Mouse (Mus musculus) limb, embryonic 12.5 days (tissue): ENCODE data around the gene Rps12-ps3. TPM values are rescaled to one million over a fixed set of nuclear protein-coding genes. Genes with fewer than 3 reads are reported as not detected.
A peak's percentile ranks its signal among the peaks of the same experiment; 100 is the strongest.

Experiments
- ATAC-seq: fragments of 200-750 bp; cut with Nextera tagmentation; 2 replicates; pipeline ENCODE4 v1.8.0; 2017; ENCODE audit warnings: low read depth, moderate TSS enrichment; ENCODE audit not compliant: insufficient number of reproducible peaks, insufficient read depth, low FRiP score, low TSS enrichment
- H3K27ac ChIP-seq: fragments of 300-500 bp; sonication (generic); 2 replicates; pipeline ENCODE4 v1.5.1; 2016; ENCODE audit warnings: mild to moderate bottlenecking, moderate library complexity
- H3K27me3 ChIP-seq: fragments of 300-500 bp; sonication (generic); 2 replicates; pipeline ENCODE4 v1.6.1; 2016; ENCODE audit warnings: mild to moderate bottlenecking, moderate library complexity
- H3K36me3 ChIP-seq: fragments of 300-500 bp; sonication (generic); 2 replicates; pipeline ENCODE4 v1.6.1; 2016; ENCODE audit warnings: mild to moderate bottlenecking, moderate library complexity
- H3K4me1 ChIP-seq: fragments of 300-500 bp; sonication (generic); replicated peaks from 2 replicates; pipeline ENCODE4 v1.6.1; 2016
- H3K4me2 ChIP-seq: fragments of 300-500 bp; sonication (generic); 2 replicates; pipeline ENCODE4 v1.6.1; 2016; ENCODE audit warnings: mild to moderate bottlenecking, moderate library complexity
- H3K4me3 ChIP-seq: fragments of 300-500 bp; sonication (generic); replicated peaks from 2 replicates; pipeline ENCODE4 v1.5.1; 2016; ENCODE audit warnings: mild to moderate bottlenecking
- H3K9ac ChIP-seq: fragments of 300-500 bp; sonication (generic); replicated peaks from 2 replicates; pipeline ENCODE4 v1.6.1; 2016; ENCODE audit warnings: mild to moderate bottlenecking, moderate library complexity
- H3K9me3 ChIP-seq: fragments of 300-500 bp; sonication (generic); 2 replicates; pipeline ENCODE4 v1.6.1; 2016; ENCODE audit warnings: mild to moderate bottlenecking, moderate library complexity
- WGBS: fragments of 180-500 bp; shearing (Covaris S2); methylation state at CpG from one replicate; pipeline ENCODE4 v1.1.7; 2016; 5-methylcytosine and 5-hydroxymethylcytosine counted together
- polyA plus RNA-seq: library from polyadenylated mRNA; unstranded; fragments of >200 nt; fragmentation: Nextera tagmentation; extraction: Ambion mirVana; gene quantifications from 2 replicates; pipeline ENCODE4 v1.2.1, GENCODE M21; 2016

Rps12-ps3 gene
- polyA plus RNA-seq, 1 experiment from 2014 or later: 18.4 TPM

DNA sequence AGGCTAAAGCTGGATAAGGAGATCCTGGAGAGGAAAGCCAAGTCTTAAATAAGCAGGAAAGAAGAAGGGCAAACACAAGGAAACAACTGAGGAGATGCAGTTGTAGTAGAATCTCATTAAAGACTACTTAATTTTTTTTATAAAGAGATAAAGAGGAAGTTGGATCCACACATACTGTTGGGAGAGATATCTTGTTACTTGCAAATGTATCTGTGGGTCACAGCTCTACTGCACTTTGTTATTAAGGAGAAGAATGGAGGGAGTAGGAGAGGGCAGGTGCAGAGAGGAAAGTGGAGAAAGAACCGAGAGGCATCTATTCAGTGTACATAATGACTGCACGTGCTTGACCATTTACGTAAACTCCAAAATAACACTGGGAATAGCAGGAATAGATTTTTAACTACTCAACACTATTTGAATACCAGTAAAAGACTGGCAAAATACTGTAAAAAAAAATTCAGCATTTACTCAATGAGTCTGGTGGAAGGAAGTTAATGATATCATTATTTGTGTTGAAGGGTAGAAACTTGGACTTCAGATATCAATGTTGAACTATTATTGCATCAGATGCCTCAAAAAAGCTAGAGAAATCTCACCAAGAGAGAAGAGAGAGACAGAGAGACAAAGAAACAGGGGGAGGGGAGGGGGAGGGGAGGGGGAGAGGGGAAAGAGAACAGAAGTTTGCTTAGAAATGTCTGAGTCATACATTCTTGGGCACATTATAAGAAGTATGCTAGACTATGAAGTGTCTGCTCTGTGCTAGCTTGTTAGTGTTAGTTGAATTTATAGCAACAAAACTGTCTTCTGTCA lies 16.0 kb downstream of the Rps12-ps3 start:
- 94% methylated on average over 3 of the region's 3 CpGs for WGBS
- no peaks in the 10 kb centered on the region for H3K27me3 ChIP-seq
- no peak overlapping the region for H3K4me3 ChIP-seq
- no peak overlapping the region for H3K9ac ChIP-seq
- H3K9me3 ChIP-seq: no peaks in the 10 kb centered on the region
- H3K36me3 ChIP-seq: peaks cover 9% of the 10 kb centered on the region; the same call in 1 of the 2 replicates
- no peak overlapping the region for H3K27ac ChIP-seq
- H3K4me2 ChIP-seq: no peak overlapping the region
- ATAC-seq: no peak
- peaks cover 10% of the 10 kb centered on the region for H3K4me1 ChIP-seq

DNA sequence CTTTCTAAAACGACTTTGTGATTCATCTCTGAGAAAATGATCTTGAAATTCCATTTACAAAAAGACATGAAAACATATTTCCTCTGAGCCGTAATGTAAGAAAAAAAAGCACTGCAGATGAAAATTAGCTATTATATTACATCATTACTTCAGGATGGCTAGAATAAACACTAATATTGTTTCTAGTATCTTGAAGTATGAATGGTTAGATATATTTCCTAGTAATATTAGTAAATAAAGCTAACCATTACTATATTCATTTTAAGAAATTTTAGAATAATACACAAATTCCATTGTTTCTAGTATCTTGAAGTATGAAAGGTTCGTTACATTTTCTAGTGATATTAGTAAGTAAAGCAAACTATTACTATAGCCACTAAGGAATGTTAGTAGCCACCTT lies 17.8 kb downstream of the Rps12-ps3 start:
- no peak overlapping the region for H3K9ac ChIP-seq
- 87% methylated on average over 3 of the region's 3 CpGs for WGBS
- no peaks in the 10 kb centered on the region for H3K27me3 ChIP-seq
- no peak overlapping the region for H3K4me3 ChIP-seq
- no peak overlapping the region for H3K27ac ChIP-seq
- peaks cover 26% of the 10 kb centered on the region for H3K4me1 ChIP-seq
- no peaks in the 10 kb centered on the region for H3K9me3 ChIP-seq
- ATAC-seq: no peak
- no peak overlapping the region for H3K4me2 ChIP-seq
- H3K36me3 ChIP-seq: peaks cover 9% of the 10 kb centered on the region; the same call in 1 of the 2 replicates

DNA sequence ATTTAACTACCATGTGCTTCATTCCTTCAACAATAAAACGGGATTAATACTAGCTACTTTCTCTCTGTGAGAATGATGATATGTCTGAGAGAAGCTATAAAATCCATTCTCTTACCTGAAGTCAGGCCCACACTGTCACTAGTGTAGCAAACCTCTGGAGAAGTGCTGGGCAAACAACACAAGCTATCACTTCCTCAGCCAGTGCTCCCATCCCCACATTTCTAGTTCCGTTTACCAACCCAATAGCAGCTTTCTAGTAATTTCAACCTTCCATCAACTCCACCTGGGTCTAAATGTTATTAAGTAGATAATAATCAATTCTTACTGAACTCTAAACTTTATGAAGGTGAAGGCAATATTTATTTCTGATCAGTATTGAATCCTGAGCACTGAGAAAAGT lies 20.9 kb downstream of the Rps12-ps3 start:
- Histone ChIP-seq H3K9me3 (no peaks in the 10 kb centered on the region), H3K27me3 (no peaks in the 10 kb centered on the region), H3K4me2 (peak overlapping the region; percentile 100), H3K27ac (no peak overlapping the region), H3K9ac (no peak overlapping the region), H3K4me3 (peak overlapping the region; percentile 87), H3K36me3 (no peaks in the 10 kb centered on the region), H3K4me1 (peaks cover 30% of the 10 kb centered on the region)
- WGBS: 46% methylated on average over 2 of the region's 2 CpGs
- no peak for ATAC-seq

GRCm38 (mm10) chr19:59344304-59344711 lies 22.2 kb downstream of the Rps12-ps3 start:
- Histone ChIP-seq H3K4me3 (peak overlapping the region; percentile 87), H3K27me3 (no peaks in the 10 kb centered on the region), H3K4me1 (peaks cover 30% of the 10 kb centered on the region), H3K36me3 (no peaks in the 10 kb centered on the region), H3K9me3 (no peaks in the 10 kb centered on the region), H3K4me2 (peak overlapping the region; percentile 100), H3K27ac (no peak overlapping the region), H3K9ac (peak overlapping the region; percentile 94)
- no peak for ATAC-seq
- WGBS: 1% methylated on average over 14 of the region's 14 CpGs

DNA sequence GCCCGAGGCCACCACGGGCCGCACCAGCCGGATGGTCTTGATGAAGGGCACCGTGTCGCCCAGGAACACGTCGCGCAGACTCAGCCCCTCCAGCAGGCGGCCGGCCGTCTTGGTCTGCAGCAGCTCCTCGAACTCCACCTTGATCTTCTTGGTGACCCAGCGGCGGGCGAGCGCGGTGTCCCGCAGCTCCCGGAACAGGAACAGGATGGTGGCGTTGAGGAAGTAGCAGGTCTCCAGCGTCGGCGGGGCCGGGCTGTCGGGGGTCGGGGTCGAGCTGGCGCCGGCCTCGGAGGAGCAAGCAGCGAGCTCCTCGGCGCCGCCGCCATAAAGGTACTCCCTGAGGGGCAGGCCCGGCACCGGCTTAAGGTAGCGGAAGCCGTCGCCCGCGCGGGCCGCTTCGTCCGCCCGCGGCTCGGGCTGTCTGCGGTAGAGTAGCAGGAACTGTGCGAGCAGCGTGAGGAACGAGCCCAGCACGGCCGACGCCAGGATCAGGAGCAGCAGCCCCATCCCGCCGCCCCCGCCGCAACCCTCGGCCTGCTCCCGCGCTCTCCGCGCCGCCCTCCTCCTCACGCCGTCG lies 23.1 kb downstream of the Rps12-ps3 start:
- Histone ChIP-seq H3K27ac (peak overlapping the region; percentile 94), H3K9ac (peak overlapping the region; percentile 94), H3K36me3 (no peaks in the 10 kb centered on the region), H3K4me2 (peak overlapping the region; percentile 100), H3K27me3 (no peaks in the 10 kb centered on the region), H3K4me1 (peaks cover 30% of the 10 kb centered on the region), H3K9me3 (no peaks in the 10 kb centered on the region), H3K4me3 (peak overlapping the region; percentile 87)
- WGBS: under 1% methylated on average over 61 of the region's 70 CpGs
- ATAC-seq: peak; percentile 32

DNA sequence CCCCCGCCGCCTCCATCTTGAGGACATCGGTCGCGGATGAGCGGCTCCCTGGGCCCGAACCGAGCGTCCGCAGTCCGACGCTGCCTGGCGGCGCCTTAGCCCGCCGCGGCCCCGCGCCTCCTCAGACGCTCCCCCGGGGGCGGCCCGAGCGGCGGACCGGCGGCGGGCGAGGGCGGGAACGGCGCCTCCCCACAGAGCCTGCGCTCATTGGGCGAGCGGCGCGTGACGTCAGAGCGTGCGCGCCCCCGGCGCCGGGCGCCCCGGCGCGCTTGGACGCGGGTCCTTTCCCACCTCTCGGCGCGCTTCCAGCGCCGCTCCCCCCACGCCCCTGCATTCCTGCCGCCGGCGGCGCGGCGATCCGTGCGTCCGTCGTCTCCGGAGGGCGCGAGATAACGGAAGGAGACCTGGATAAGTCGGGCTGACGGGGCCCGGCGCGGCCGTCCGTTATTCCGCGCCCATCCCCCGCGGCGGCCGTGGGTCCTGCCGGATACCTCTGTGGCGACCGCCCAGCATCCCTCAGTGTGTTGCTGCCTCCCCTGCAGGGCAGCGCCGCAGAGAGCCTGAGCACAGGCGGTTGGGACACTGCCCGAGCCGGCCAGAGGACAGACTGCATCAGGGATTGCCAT lies 23.7 kb downstream of the Rps12-ps3 start, which contains the start of gene Pdzd8:
Gene Pdzd8 (minus strand): TSS at position 123 of the 626 bp plus-strand sequence.
- WGBS: under 1% methylated on average over 91 of the region's 91 CpGs
- H3K9me3 ChIP-seq: no peaks in the 10 kb centered on the region

DNA sequence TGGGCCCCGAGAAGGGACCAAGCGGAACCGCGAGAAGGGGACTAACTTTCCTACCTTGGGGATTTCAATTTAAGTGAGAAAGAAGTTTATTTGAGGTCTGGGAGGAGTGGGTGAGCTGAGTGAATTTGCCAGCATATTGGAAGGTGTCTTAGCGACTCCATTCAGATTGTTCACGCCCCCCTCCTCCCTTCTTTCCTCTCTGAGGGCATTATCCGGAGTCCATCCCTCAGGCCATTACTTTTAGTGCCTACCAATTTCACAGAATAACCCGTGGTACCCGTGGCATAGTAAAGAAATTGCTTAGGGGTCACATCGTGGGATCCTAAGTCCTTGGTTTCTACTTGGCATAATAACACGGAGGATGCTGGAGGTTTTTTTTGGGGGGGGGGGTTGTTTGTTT lies 24.2 kb downstream of the Rps12-ps3 start:
- Histone ChIP-seq H3K4me1 (peaks cover 26% of the 10 kb centered on the region), H3K4me2 (peak overlapping the region; percentile 100), H3K27ac (peak overlapping the region; percentile 94), H3K9ac (peak overlapping the region; percentile 94), H3K4me3 (peak overlapping the region; percentile 87), H3K36me3 (no peaks in the 10 kb centered on the region), H3K27me3 (no peaks in the 10 kb centered on the region), H3K9me3 (no peaks in the 10 kb centered on the region)
- peak; percentile 8; the same call in 1 of the 2 replicates for ATAC-seq
- WGBS: under 1% methylated on average over 11 of the region's 11 CpGs

More for the DNA sequence above, 23.7 kb downstream of the Rps12-ps3 start, which contains the start of gene Pdzd8:
- peak; percentile 91 for ATAC-seq
- Histone ChIP-seq H3K27me3 (no peaks in the 10 kb centered on the region), H3K4me2 (peak within 1 kb of the TSS; percentile 100), H3K36me3 (no peaks in the 10 kb centered on the region), H3K9ac (peak within 1 kb of the TSS; percentile 94), H3K27ac (peak within 1 kb of the TSS; percentile 94), H3K4me1 (peaks cover 30% of the 10 kb centered on the region), H3K4me3 (peak within 1 kb of the TSS; percentile 87)

DNA sequence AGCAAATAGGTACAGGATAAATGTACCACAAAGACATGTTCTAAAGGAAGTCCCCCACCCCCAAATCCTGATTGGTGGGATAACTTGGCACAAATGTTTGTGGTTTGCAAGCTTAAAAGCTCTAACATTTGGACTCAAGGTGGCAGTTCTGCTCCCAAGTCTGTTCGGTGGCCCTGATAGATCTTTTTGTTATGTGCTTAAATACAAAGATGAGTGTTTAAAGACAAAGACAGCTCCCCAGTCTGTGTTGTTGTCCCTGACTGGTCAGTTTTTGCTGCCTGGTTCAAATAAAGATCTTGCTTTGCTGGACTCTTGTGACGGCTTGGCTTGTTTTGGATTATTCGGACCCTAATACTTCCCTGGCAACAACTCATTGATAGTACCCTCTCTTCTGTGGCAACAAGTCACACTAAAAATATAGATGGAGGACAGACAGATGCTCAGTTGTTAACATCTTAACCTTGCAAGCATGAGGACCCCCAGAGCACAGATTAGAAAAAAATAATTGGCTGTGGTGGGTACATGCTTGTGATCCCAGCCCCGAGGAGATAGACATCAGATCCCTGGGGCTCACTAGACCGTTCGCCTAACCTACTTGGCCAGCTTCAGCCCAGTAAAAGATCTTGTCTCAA lies 27.4 kb downstream of the Rps12-ps3 start:
- Histone ChIP-seq H3K27ac (no peak overlapping the region), H3K4me3 (no peak overlapping the region), H3K36me3 (no peaks in the 10 kb centered on the region), H3K9me3 (no peaks in the 10 kb centered on the region), H3K27me3 (no peaks in the 10 kb centered on the region; the same call in 1 of the 2 replicates), H3K4me2 (no peak overlapping the region), H3K4me1 (peaks cover 7% of the 10 kb centered on the region), H3K9ac (no peak overlapping the region)
- ATAC-seq: no peak
- 85% methylated on average over 6 of the region's 6 CpGs for WGBS

- WGBS: 79% methylated on average over 7 of the region's 7 CpGs
- ATAC-seq: no peak
- H3K4me1 ChIP-seq: peaks cover 4% of the 10 kb centered on the region; the same call in 1 of the 2 replicates
- H3K27me3 ChIP-seq: no peaks in the 10 kb centered on the region; the same call in 1 of the 2 replicates
- no peaks in the 10 kb centered on the region for H3K36me3 ChIP-seq
- no peak overlapping the region for H3K27ac ChIP-seq
- H3K4me2 ChIP-seq: no peak overlapping the region
- no peak overlapping the region for H3K4me3 ChIP-seq
- H3K9me3 ChIP-seq: no peaks in the 10 kb centered on the region
- H3K9ac ChIP-seq: no peak overlapping the region
Measured at GRCm38 (mm10) chr19:59350273-59350903, 28.3 kb downstream of the Rps12-ps3 start.

DNA sequence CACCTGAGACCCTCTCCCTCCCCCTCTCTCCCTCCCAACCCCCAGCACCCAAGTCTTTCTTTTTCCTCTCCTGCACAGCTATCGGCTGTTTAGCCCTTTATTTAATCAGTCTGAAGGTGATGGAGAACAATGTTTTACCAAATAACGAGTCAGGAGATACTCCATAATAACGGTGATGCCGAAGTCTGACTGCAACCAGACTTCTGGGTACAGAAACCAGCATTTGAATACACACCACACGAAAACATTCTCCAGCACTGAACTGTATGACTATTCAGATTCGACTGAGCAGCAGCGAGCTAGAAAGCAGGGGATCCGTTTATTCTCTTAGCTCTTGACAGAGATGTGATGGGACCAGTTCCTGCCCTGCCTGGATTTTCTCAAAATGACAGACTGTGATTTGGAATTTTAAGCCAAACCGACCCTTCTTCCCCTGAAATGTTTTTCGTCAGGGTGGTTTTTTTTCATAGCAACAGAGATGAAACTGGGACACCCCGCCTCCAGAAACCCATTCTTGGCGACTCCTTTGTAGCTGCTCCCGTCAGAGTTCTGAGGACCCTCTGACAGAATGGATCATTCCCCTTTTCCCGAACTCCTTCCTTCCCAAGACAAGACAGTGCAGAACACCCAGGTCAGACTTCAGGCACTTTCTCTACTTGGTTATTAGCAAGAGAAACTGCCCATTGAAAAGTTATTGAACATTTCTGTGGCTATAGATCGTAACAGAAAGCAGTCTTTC lies 29.2 kb downstream of the Rps12-ps3 start:
- no peak overlapping the region for H3K4me2 ChIP-seq
- H3K36me3 ChIP-seq: no peaks in the 10 kb centered on the region
- H3K9ac ChIP-seq: no peak overlapping the region
- 63% methylated on average over 15 of the region's 15 CpGs for WGBS
- H3K27ac ChIP-seq: no peak overlapping the region
- no peaks in the 10 kb centered on the region; the same call in 1 of the 2 replicates for H3K27me3 ChIP-seq
- H3K9me3 ChIP-seq: no peaks in the 10 kb centered on the region
- no peak overlapping the region for H3K4me3 ChIP-seq
- H3K4me1 ChIP-seq: peaks cover 3% of the 10 kb centered on the region; the same call in 1 of the 2 replicates
- no peak for ATAC-seq
